Mouse (Mus musculus) adrenal gland, adult 18-20 months (tissue): ENCODE measurements around the gene Flad1. TPM values are rescaled to one million over a fixed set of nuclear protein-coding genes. Genes with fewer than 3 reads are reported as not detected.
"Not testable (repeated sequence)": the region's sequence is repeated elsewhere in the genome, so short reads cannot be mapped to it uniquely, and the experiment has no call there.

Source experiments
- DNase-seq, 2 experiments: peaks; one replicate each; pipeline ENCODE4 v3.0.0; 2021 to 2022; ENCODE audit warnings: low spot score in 2 of 2
- total RNA-seq, 2 experiments: library from RNA; stranded (reverse); gene quantifications; 1 replicate in 1 of 2; 2 replicates in 1 of 2; pipeline ENCODE4 v1.2.3; 2021

Flad1 gene
- total RNA-seq, 2 experiments from 2014 or later: 28.6 to 37.6 TPM

DNA sequence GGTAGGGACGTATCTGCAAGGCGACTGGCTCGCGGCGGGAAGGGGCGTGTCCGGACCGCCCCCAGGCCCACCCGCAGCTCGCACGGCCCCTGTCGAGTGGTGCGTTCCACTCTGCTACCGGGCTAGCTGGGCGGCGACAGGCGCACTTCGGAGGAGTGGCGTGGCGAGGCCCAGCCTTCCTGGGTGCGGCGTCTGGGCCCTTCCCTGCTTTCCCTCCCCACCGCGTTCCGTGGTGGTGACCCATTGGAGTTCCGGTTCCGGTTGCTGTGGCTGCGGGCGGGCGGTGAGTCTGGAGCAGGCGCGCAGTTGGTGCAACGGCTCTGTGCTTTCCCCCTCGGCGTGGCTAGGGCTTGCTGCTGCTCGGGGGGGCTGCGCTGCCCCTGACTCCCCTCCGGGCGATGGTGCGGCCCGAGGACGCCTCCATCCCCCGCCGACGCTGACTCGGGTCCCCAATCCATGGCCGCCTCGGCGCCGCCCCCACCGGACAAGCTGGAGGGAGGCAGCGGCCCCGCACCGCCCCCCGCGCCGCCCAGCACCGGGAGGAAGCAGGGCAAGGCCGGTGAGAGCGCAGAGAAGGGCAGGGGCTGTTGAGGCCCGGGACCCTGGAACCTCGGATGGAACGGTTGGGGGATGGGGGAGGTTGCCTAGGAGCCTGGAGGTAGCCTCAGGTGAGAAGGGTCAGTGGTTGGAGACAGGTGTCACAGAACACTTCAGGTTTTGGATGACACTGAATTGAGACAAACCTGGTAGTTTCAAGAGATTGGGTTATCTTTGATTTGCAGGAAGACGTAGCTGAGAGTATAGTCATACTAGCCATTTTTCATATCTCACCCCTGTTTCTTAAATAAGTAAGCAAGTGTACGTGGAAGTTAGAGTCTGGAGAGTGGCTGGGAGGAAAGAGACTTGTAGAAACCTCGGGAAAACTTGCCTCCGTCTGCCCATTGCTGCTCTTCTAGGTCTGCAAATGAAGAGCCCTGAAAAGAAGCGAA, 18.8 kb upstream of the Flad1 start, which contains the start of gene Pygo2:
Gene Pygo2, plus strand, starts transcription at position 44 of the 989 bp plus-strand sequence.
- peak; percentile 90 to 91 for DNase-seq

DNA sequence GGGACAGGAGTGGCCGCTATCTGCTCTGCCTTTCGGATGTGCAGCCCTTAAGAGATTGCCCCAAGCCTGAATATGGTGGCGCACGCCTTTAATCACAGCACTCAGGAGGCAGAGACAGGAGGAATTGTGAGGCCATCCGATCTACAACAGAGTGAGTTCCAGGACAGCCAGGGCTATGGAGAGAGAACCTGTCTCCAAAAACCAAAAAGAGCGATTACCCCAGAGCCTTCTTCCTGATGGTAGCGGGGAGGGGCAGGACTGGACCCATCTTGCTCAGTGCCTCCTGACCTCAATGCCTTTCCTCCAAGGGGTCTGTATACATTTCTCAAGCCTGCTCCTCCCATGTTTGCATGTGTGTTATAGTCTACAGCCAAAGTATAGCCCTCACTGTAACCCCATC, 17.4 kb upstream of the Flad1 start:
- not testable (repeated sequence) for DNase-seq

DNA sequence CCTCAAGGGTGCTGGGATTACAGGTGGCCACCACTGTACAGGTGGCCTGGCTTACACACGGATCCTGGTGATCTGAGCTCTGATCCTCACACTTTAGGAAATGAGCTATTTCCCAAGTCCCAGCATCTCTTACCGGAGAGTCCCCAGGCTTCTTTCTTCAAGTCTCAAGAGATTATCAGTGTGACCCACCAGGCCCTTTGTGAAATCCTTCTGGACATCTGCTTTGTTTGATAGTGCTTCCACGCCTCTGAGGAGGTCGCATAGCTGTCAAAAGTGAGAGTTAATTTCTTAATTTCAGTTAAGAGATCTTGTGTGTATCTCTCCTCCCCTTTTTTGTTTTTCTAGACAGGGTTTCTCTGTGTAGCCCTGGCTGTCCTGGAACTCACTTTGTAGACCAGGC, 14.2 kb upstream of the Flad1 start:
- DNase-seq: no peak

DNA sequence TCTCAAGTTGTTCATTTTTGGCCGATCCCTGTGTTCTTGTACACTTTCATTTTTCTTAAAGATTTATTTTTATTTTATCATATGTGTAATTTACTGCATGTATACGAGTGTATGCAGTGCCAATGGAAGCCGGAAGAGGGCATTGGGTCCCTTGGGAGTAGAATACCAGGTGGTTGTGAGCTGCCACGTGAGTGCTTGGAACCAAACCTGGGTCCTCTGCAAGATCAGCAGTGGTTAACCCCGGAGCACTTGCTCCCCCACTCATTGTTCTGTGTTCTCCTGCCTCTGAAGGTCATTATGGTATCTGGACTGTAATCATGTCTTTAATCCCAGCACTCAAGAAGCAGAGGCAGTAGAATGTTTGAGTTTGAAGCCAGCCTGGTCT, 13.5 kb upstream of the Flad1 start:
- DNase-seq: no peak

DNA sequence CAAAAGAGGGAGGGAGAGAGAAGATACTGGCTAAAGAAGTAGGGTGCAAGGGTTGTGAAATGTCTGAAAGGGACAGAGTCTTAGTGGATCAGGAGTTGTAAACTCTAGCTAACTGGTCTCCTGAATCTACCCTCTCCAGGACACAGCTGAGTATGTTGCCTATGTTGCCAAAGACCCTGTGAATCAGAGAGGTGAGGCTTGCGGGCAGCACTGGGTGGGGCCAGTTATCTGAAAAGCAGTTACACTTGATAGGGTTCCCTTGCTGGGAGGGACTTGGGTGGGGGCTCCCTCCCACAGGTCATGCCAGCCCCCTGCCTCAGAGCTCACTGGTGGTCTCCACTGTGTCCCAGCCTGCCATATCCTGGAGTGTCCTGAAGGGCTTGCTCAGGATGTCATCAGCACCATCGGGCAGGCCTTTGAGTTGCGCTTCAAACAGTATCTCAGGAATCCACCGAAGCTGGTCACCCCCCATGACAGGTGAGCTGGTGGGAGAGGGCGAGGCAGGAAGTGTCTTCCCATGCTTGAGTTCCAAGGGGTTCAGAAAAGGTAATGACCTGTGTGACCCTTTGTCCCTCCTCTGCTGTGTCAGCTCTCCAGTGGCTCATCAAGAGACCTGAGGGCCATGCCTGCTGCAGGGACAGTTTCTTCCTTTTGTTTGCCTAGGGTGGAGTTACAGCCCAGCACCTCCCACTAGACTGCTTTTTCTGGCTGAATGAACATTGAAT, 12.9 kb upstream of the Flad1 start:
- no peak for DNase-seq

DNA sequence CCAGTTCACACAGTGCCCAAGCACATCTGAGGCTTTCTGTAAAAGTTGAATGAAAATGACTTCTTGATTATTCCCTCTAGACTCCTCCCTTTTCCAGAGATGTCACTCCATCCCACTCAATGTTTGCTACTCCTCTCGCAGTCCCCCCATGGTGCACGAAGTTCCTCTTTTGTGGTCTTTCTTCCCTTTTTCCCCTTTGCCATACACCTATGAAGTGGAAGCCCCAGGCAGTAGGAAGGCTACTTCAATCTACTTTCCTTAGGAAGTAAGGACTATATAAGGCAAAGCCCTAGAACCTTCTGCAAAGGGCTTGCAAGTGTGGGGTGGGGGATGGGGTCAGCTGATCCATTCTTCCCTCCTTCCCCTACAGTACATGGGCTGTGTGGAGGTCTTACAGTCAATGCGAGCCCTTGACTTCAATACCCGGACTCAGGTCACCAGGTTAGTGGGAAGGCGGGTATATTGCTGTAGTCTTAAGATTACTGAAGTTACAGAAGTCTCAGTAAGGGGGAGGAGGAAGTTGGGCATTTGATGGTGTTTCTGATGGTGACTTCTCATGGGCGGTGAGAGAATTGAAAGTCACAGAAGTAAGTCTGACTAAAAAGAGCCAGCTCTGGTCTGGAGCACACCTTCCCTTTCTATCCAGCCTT, 11.0 kb upstream of the Flad1 start:
- DNase-seq: no peak

DNA sequence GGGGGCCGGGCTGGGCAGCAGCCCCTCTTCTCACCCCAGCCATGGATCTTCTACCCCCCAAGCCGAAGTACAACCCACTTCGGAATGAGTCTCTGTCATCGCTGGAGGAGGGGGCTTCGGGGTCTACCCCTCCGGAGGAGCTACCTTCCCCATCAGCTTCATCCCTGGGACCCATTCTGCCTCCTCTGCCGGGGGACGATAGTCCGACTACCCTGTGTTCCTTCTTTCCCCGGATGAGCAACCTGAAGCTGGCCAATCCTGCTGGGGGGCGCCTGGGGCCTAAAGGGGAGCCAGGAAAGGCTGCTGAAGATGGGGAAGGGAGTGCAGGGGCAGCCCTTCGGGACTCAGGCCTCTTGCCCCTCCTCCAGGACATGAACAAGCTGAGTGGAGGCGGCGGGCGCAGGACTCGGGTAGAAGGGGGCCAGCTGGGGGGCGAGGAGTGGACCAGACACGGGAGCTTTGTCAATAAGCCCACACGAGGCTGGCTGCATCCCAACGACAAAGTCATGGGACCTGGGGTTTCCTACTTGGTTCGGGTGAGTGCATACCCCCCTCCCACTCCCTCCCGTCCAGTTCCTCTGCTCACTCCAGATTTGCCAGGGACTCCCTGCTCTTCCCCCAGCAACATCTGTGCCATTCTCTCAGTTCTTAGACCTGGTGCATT, 10.3 kb upstream of the Flad1 start:
- DNase-seq: no peak

DNA sequence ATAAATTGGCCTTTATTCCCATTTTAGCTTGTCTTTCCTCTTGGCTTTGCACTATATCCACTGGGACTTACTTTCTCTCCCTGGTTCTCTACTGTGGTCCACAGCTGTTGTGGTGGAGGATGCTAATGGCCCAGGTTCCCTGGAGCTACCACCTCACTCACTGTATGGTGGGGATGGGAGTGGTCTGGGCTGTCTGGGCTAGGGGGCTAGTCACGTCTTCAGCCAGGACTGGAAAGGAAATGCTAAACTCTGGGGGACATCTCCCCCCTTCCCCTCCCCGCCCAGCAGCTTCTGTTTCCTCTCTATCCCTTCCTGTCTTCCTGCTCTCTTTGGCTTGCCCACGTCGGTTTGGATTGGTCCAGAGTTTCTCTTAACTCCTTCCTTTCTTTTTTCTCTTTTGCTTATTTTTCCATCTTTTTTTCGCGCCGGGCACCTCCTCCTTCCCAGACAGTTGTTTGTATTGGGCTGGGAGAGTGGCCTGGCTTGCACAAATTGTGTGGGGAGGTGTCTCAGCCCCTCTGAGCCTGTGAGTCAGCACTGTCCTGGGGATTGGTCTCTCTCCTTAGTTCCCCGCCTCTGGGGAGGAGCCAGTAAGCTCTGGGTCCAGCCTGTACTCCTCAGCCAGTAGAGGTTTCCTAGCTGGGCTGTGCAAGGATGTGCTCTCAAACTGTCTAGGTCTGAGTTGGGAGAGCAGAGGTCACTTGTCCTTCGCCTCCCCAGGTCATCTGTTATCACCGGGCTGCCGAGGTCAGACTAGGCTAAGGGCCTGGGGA, 9.5 kb upstream of the Flad1 start:
- DNase-seq: peak; percentile 60 to 63

DNA sequence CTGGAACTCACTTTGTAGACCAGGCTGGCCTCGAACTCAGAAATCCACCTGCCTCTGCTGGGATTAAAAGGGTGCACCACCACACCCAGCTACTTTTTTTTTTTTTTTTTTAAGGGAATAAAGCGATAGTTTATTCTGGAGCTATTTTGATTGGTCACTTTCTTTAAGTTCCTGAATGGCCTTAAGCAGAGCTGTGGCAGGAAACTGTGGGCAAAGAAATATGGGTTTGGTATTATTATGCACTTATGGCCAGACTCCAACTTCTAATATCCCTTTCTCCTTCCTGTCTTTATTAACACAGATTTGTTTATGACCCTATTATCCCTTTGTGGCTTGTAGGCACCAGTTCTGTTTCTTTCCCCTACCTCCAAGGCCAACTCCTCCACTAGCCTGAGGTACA, 8.8 kb upstream of the Flad1 start:
- DNase-seq: no peak

DNA sequence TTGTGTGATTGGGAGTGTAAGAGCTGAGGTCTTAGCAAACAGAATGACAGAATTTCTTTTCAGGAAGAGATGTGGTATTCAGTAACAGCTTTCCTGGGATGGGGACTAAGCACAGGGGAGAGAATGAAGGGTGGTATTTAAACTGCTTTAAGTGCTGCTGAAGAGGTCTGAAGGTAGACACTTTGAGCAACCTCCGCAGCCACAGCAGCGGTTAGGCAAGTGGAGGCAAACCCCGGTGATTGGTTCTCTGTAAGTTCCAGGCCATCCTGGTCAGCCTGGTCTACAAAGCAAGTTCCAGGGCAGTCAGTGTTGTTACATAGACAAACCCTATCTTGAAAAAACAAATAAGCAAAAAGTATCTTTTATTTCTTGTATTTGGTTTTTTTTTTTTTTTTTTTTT, 8.3 kb upstream of the Flad1 start:
- DNase-seq: no peak

DNA sequence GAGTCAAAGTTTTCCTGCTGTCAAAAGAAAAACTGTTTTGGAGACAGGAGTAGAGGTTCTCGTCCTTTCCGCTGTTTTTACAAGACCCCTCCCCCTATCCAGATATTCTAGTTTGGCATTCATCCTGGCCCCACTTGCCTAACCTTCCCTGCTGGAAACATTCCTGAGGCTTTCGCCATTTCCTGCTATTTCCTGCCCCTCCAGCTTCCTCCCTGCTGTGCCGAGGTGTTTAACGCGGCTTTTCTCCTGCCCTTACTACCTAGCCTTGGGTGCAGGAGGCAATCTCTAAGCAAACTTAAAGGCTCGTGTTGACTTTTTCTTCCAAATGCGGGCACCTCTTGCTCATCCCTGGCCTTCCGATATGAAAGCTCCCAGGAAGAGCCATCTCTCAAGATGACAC, 7.9 kb upstream of the Flad1 start:
- DNase-seq: peak; percentile 49 to 51

DNA sequence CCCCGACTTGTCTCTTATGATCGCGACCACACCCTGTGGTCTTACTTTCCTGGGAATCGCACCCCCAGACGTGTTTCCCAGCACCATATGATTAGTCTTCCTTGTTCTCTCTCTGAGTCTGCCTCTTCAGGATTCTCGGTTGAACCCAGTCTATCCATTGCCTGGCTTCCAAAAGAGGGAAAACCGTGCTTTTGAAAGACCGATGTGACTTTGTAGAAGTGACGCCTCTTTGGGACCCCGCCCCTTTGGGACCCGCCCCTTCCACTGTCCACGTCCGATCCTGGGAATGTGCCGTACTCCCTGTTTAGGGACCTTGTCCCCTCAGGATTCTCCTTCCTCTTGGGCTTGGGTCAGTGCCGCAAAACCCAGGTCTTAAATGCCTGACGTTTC, 7.2 kb upstream of the Flad1 start:
- peak; percentile 60 to 71 for DNase-seq

DNA sequence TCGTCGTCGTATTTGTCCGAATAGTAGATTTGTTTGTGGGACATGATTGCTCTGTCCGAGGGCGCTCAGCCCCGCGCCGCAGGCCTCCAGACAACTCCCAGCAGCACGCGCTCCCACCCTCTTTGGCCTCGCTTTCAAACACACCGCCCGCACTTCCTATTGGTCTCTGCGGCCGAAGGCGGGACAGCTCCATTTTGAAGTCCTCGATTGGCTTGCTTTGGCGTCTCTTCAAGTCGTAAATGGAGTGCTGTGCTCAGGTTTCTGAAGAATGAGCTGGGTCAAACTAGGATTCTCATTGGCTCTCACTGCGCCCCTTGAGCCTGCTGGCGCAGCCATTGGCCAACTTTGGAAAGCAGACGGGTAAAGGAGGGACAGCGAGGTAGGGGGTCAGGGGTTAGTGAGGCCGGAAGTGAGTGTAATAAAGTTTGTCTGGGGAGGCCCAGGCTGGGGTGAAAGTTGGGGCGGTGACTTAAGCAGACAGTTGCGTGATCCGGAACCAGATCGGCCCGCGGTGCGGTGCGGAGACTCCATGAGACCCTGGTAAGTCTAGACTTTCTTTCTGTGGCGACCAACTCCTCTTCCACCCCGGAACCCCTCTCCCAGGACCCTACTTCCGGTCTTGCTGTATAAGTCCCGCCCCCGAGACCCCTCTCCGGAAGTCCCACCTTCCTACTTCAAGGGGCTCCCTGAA, 6.6 kb upstream of the Flad1 start, which contains the start of the genes Cks1b and Shc1:
Gene Cks1b, minus strand, starts transcription at position 214 of the 691 bp plus-strand sequence.
Gene Shc1, plus strand, starts transcription at position 274 of the 691 bp plus-strand sequence.
- peak; percentile 80 for DNase-seq

DNA sequence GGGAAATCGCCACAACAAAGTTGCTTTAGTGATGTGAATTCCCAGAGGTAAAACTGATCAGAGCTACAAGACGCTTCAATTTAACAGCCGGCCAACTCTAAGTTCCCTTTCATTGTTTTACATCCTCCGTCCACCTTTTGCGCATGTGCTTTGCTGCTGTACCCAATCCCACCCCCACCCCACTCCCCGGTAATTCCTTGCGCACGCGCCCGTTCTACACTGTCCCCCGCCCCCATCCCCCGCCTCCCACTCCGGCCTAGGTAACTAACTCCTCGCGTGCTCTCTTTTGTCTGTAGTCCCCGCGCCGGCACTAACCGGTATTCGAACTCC, 6.1 kb upstream of the Flad1 start:
- no peak for DNase-seq

DNA sequence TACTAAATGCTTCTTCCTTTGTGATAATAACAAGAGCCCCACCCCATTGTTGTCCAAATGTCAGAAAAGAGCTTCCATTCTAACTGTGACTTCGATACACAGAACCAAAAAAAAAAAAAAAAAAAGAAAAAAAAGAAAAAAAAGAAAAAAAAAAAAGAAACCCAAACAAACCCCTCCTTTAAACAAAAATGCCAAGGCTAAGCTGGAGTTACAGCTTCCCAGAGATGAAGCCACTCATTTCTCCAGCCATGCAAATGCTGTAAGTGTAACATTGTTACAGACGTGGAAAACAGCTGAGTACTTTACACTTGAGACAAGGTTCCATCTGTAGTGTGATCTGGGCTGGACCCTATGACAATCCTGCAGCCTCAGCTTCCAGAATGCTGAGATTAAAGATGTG, 5.5 kb upstream of the Flad1 start:
- DNase-seq: no peak

DNA sequence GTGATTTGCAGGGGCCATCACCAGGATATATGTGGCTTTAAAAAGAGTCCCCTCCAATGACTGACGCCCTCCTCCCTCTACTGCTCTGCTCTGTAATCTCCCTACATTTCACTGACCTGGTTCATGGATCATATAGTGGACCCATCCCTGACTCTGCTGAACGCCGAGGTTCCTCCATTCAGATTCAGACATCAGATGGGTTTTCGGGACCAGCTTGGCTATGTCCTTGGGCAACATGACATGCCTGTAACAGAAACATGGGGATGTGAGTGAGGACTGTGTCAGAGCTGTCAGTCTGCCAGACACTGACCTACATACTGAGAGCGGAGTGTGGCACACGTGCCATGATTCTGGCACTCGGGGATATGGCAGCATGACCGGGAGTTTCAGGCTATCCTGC, 4.5 kb upstream of the Flad1 start:
- DNase-seq: no peak

DNA sequence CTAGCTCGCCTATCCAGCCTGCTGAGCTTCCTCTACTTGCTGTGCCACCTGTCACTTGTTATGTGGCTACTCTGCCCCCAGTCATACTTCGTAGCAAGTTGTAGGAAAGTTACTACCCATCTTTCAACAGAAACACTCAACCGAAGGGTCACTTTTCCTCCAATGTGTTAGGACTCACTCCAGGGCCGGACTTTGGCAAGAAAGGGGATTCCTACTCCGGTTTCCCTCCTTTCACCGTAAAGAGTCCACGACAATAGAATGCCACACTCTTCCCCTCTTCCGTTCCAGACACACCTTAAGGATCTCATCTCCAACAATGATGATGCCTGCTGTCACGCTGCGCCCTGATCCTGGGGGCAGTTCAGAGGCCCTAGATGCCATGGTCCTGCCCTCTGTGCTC, 806 bp downstream of the Flad1 start:
- DNase-seq: no peak

DNA sequence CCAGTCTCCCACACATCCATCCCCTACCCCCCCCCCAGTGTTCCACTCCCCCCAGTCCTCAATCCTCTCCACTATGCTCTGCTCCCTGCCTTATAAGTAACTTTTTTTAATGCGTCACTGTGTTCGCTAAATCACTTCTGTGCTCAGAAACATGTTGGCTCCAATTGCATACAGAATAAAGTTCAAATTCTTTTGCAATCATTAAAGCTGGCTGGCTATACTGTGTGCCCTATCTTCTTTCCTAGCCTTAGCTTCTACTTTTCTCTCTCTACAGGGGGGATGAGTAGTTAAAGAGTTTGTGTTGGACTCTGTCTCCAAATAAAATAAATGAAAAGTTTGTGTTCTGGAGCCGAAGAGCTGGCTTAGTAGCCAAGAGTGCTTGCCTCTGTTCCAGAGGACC, 2.0 kb downstream of the Flad1 start:
- DNase-seq: no peak

DNA sequence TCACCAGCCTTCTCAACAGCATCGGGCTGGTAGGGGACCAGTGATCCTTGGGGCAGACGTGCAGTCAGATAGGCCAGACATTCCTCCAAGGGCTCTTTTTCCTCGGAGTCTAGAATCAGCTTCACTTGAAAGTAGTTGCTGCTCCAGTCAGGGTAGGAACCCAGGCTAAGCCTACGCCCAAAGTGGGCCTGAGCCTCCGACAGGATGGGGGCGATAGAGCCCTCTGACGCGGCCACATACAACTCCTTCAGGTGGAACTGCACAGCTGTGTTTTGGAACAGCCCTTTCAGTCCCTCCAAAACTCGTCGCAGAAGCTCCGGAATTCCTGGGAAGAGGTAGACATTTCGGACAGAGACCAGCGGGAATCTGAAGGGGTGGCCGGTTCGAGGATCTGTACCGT, 3.2 kb downstream of the Flad1 start:
- no peak for DNase-seq

DNA sequence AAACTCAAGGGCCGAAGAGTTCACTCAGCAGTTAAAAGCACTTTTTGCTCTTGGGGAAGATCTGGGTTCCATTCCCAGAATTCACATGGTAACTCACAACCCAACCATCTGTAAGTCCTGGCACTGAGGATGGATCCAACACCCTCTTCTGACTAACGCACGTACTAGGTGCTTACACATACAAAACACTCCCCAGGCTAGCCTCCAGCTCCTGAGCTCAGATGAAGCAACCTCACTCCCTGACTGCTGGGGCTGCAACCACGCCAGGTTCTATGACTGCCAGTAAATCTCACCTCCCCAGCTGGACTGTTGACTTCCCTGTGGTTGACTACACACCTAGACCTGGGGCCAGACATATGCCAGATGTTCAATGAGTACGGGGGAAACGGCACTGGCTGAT, 4.8 kb downstream of the Flad1 start:
- DNase-seq: no peak
